Mouse (Mus musculus) C2C12 (cell line): ENCODE data around the gene Ghr.

ENCODE experiments used
- CEBPB ChIP-seq: IDR thresholded peaks from one replicate; pipeline ENCODE4 v1.6.1; 2011; ENCODE audit warnings: low read depth, mild to moderate bottlenecking, control low read depth, moderate library complexity
- CTCF ChIP-seq: IDR thresholded peaks from one replicate; pipeline ENCODE4 v1.5.1; 2011; ENCODE audit not compliant: control insufficient read depth, insufficient read depth, insufficient read length
- FOSL1 ChIP-seq: IDR thresholded peaks from one replicate; pipeline ENCODE4 v1.8.0; 2011; ENCODE audit warnings: mild to moderate bottlenecking, low read length; ENCODE audit not compliant: poor library complexity, insufficient read depth, severe bottlenecking
- MAX ChIP-seq: IDR thresholded peaks from one replicate; pipeline ENCODE4 v1.6.1; 2011; ENCODE audit warnings: mild to moderate bottlenecking, control low read depth
- MYOD1 ChIP-seq: IDR thresholded peaks from one replicate; pipeline ENCODE4 v1.6.1; 2011; ENCODE audit warnings: low read depth; ENCODE audit not compliant: control insufficient read depth, insufficient read length
- MYOG ChIP-seq: IDR thresholded peaks from one replicate; pipeline ENCODE4 v1.6.1; 2011; ENCODE audit not compliant: control insufficient read depth, insufficient read length; ENCODE audit errors: extremely low read depth
- USF1 ChIP-seq: IDR thresholded peaks from one replicate; pipeline ENCODE4 v1.6.1; 2011; ENCODE audit warnings: low read depth, mild to moderate bottlenecking, control low read depth, moderate library complexity

GRCm38 (mm10) chr15:3580216-3580615 lies 3.1 kb downstream of the Ghr start:
- TF ChIP-seq CTCF (no peak), FOSL1 (no peak), MAX (no peak), USF1 (no peak), MYOG (no peak), CEBPB (no peak), MYOD1 (no peak)
